ENCODE assay signal across 20 mouse cellular contexts in the genomic region with DNA sequence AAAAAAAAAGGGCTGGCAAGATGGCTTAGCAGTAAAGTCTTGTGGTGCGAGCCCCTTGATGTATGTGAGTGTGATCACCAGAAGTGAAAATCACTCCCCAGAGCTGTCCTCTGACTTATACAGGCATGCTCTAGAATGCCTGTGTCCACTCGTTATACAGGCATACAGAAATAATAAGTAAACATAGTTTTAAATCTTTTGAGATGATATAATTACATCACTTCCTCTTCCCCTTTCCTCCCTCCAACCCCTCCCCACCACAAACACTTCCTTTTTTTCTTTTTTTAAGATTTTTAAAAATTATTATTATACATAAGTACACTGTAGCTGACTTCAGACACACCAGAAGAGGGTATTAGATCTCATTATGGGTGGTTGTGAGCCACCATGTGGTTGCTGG. TPM values are rescaled to one million over a fixed set of nuclear protein-coding genes. Genes with fewer than 3 reads are reported as not detected.
"Had no signal": no experiment of that assay in that cellular context is flagged by ENCODE, and none has a peak within 500 bp of the region (broad histone marks: within the 10 kb centered on the region; RNA-seq: fewer than 3 reads in every experiment).

No protein-coding gene starts in this region.

- H3K36me3 ChIP-seq: kidney, embryonic 15.5 days; limb, embryonic 10.5 days; liver, embryonic 15.5 days; midbrain, embryonic 13.5 days; neural tube, embryonic 12.5 days had no signal

- H3K4me1 ChIP-seq: kidney, embryonic 15.5 days had no signal

- H3K27me3 ChIP-seq: kidney, embryonic 15.5 days; liver, embryonic 15.5 days; midbrain, embryonic 13.5 days; neural tube, embryonic 12.5 days had no signal

- DNase-seq: kidney, adult 18-20 months; kidney, postnatal 25 days; lung, embryonic 14.5 days; lung, postnatal 10 days; lung, postnatal 4 days; retina, postnatal 1 day; thymus, adult 18-20 months; thymus, postnatal 14 days had no signal

- ATAC-seq: midbrain, embryonic 13.5 days had no signal

- H3K4me3 ChIP-seq: kidney, embryonic 15.5 days; left cerebral cortex, adult 2 months; limb, embryonic 10.5 days; liver, embryonic 15.5 days; midbrain, embryonic 13.5 days; neural tube, embryonic 12.5 days had no signal

RNA-seq across cellular contexts. Expression of a gene that starts 59.4 kb away (rescaled TPM):
- total RNA-seq: layer of hippocampus, postnatal 25 days; left cerebral cortex, adult 2 months; left cerebral cortex, postnatal 14 days had no signal
- polyA plus RNA-seq: kidney, embryonic 15.5 days; limb, embryonic 10.5 days; limb, embryonic 14.5 days; liver, embryonic 11.5 days; liver, embryonic 15.5 days; lung, embryonic 14.5 days; midbrain, embryonic 13.5 days; neural tube, embryonic 12.5 days; small intestine, adult 2 months; stomach, embryonic 14.5 days had no signal
